Mouse (Mus musculus): Measurements from ENCODE around the gene Setd4. TPM values are rescaled to one million over a fixed set of nuclear protein-coding genes. Genes with fewer than 3 reads are reported as not detected.
A peak's percentile ranks its signal among the peaks of the same experiment; 100 is the strongest.

The Setd4 gene
- polyA plus RNA-seq, 1 experiment from 2014 or later: 16.5 TPM

GRCm38 (mm10) chr16:93590915-93591314 is 12.9 kb downstream of the Setd4 start:
- Histone ChIP-seq H3K9ac (no peak overlapping the region), H3K27ac (no peak overlapping the region), H3K4me2 (replicated peaks) (no peak overlapping the region), H3K27me3 (no peaks in the 10 kb centered on the region), H3K4me1 (peaks cover 4% of the 10 kb centered on the region), H3K9me3 (replicated peaks) (no peaks in the 10 kb centered on the region), H3K36me3 (peaks cover 53% of the 10 kb centered on the region), H3K4me3 (no peak overlapping the region)
- no peak for ATAC-seq (ENCODE audit: low FRiP score)
- WGBS: 95% methylated on average over 15 of the region's 15 CpGs

- peaks cover 48% of the 10 kb centered on the region for H3K36me3 ChIP-seq
- H3K27me3 ChIP-seq: no peaks in the 10 kb centered on the region
- no peak for ATAC-seq (ENCODE audit: low FRiP score)
- H3K4me2 ChIP-seq (replicated peaks): no peak overlapping the region
- no peak overlapping the region for H3K9ac ChIP-seq
- WGBS: 53% methylated on average over 4 of the region's 4 CpGs
- no peaks in the 10 kb centered on the region for H3K9me3 ChIP-seq (replicated peaks)
- H3K4me3 ChIP-seq: no peak overlapping the region
- peaks cover 4% of the 10 kb centered on the region for H3K4me1 ChIP-seq
- no peak overlapping the region for H3K27ac ChIP-seq
Observed at GRCm38 (mm10) chr16:93588281-93588680, 15.6 kb downstream of the Setd4 start.

GRCm38 (mm10) chr16:93586382-93586781 is 17.5 kb downstream of the Setd4 start:
- peaks cover 4% of the 10 kb centered on the region for H3K4me1 ChIP-seq
- 69% methylated on average over 8 of the region's 8 CpGs for WGBS
- no peak overlapping the region for H3K27ac ChIP-seq
- ATAC-seq (ENCODE audit: low FRiP score): no peak
- no peak overlapping the region for H3K4me3 ChIP-seq
- peaks cover 42% of the 10 kb centered on the region for H3K36me3 ChIP-seq
- H3K9me3 ChIP-seq (replicated peaks): no peaks in the 10 kb centered on the region
- H3K9ac ChIP-seq: no peak overlapping the region
- no peak overlapping the region for H3K4me2 ChIP-seq (replicated peaks)
- no peaks in the 10 kb centered on the region for H3K27me3 ChIP-seq

GRCm38 (mm10) chr16:93585703-93586205 is 18.1 kb downstream of the Setd4 start:
- H3K4me2 ChIP-seq (replicated peaks): no peak overlapping the region
- no peak for ATAC-seq (ENCODE audit: low FRiP score)
- peaks cover 4% of the 10 kb centered on the region for H3K4me1 ChIP-seq
- peaks cover 39% of the 10 kb centered on the region for H3K36me3 ChIP-seq
- no peak overlapping the region for H3K27ac ChIP-seq
- no peaks in the 10 kb centered on the region for H3K27me3 ChIP-seq
- H3K4me3 ChIP-seq: no peak overlapping the region
- 0 out of 2 replicates have a peak overlapping the region, but pooled peaks have one; percentile 4 for H3K9ac ChIP-seq
- WGBS: 87% methylated on average over 9 of the region's 9 CpGs
- H3K9me3 ChIP-seq (replicated peaks): no peaks in the 10 kb centered on the region

GRCm38 (mm10) chr16:93584976-93585702 is 18.7 kb downstream of the Setd4 start:
- Histone ChIP-seq H3K36me3 (peaks cover 32% of the 10 kb centered on the region), H3K4me1 (peaks cover 4% of the 10 kb centered on the region), H3K4me2 (replicated peaks) (no peak overlapping the region), H3K9ac (no peak overlapping the region), H3K4me3 (no peak overlapping the region), H3K9me3 (replicated peaks) (no peaks in the 10 kb centered on the region), H3K27ac (no peak overlapping the region), H3K27me3 (no peaks in the 10 kb centered on the region)
- ATAC-seq (ENCODE audit: low FRiP score): no peak
- WGBS: 91% methylated on average over 24 of the region's 24 CpGs

GRCm38 (mm10) chr16:93581125-93581524 is 22.7 kb downstream of the Setd4 start:
- Histone ChIP-seq H3K36me3 (peaks cover 14% of the 10 kb centered on the region; the same call in 1 of the 2 replicates), H3K27me3 (no peaks in the 10 kb centered on the region), H3K4me3 (no peak overlapping the region), H3K4me2 (replicated peaks) (no peak overlapping the region), H3K4me1 (no peaks in the 10 kb centered on the region), H3K9ac (no peak overlapping the region), H3K27ac (no peak overlapping the region), H3K9me3 (replicated peaks) (no peaks in the 10 kb centered on the region)
- ATAC-seq (ENCODE audit: low FRiP score): no peak
- WGBS: 75% methylated on average over 6 of the region's 6 CpGs

GRCm38 (mm10) chr16:93578346-93579005 is 25.4 kb downstream of the Setd4 start:
- Histone ChIP-seq H3K27me3 (no peaks in the 10 kb centered on the region), H3K27ac (no peak overlapping the region), H3K4me1 (peaks cover 10% of the 10 kb centered on the region; the same call in 1 of the 2 replicates), H3K9ac (no peak overlapping the region), H3K4me3 (no peak overlapping the region), H3K9me3 (replicated peaks) (no peaks in the 10 kb centered on the region), H3K36me3 (0 out of 2 replicates have a peak, but pooled peaks cover 3% of the 10 kb centered on the region), H3K4me2 (replicated peaks) (no peak overlapping the region)
- 84% methylated on average over 8 of the region's 8 CpGs for WGBS
- no peak for ATAC-seq (ENCODE audit: low FRiP score)

- Histone ChIP-seq H3K27me3 (no peaks in the 10 kb centered on the region), H3K9ac (no peak overlapping the region), H3K4me1 (peaks cover 10% of the 10 kb centered on the region; the same call in 1 of the 2 replicates), H3K9me3 (replicated peaks) (no peaks in the 10 kb centered on the region), H3K27ac (no peak overlapping the region), H3K4me2 (replicated peaks) (no peak overlapping the region), H3K36me3 (no peaks in the 10 kb centered on the region), H3K4me3 (no peak overlapping the region)
- ATAC-seq (ENCODE audit: low FRiP score): 0 out of 2 replicates have a peak, but pooled peaks have one; percentile 35
- WGBS: 36% methylated on average over 14 of the region's 14 CpGs
Observed at GRCm38 (mm10) chr16:93576412-93577082, 27.3 kb downstream of the Setd4 start.

- Histone ChIP-seq H3K4me3 (no peak overlapping the region), H3K4me1 (peaks cover 10% of the 10 kb centered on the region; the same call in 1 of the 2 replicates), H3K9me3 (replicated peaks) (no peaks in the 10 kb centered on the region), H3K27me3 (no peaks in the 10 kb centered on the region), H3K36me3 (no peaks in the 10 kb centered on the region), H3K9ac (no peak overlapping the region), H3K4me2 (replicated peaks) (no peak overlapping the region), H3K27ac (no peak overlapping the region)
- no peak for ATAC-seq (ENCODE audit: low FRiP score)
- WGBS: 84% methylated on average over 5 of the region's 5 CpGs
Observed at GRCm38 (mm10) chr16:93575574-93575973, 28.3 kb downstream of the Setd4 start.

- H3K27me3 ChIP-seq: no peaks in the 10 kb centered on the region
- H3K9me3 ChIP-seq (replicated peaks): no peaks in the 10 kb centered on the region
- H3K9ac ChIP-seq: no peak overlapping the region
- ATAC-seq (ENCODE audit: low FRiP score): 0 out of 2 replicates have a peak, but pooled peaks have one; percentile 40
- no peak overlapping the region for H3K4me2 ChIP-seq (replicated peaks)
- 50% methylated on average over 18 of the region's 18 CpGs for WGBS
- H3K36me3 ChIP-seq: no peaks in the 10 kb centered on the region
- H3K27ac ChIP-seq: 0 out of 2 replicates have a peak overlapping the region, but pooled peaks have one; percentile 19
- peaks cover 10% of the 10 kb centered on the region; the same call in 1 of the 2 replicates for H3K4me1 ChIP-seq
- no peak overlapping the region for H3K4me3 ChIP-seq
Observed at GRCm38 (mm10) chr16:93574521-93575191, 29.2 kb downstream of the Setd4 start.

GRCm38 (mm10) chr16:93573434-93573833 is 30.4 kb downstream of the Setd4 start:
- H3K27ac ChIP-seq: no peak overlapping the region
- ATAC-seq (ENCODE audit: low FRiP score): no peak

More at GRCm38 (mm10) chr16:93573434-93573833, 30.4 kb downstream of the Setd4 start:
- no peaks in the 10 kb centered on the region for H3K36me3 ChIP-seq
- WGBS: 94% methylated on average over 5 of the region's 5 CpGs
- no peak overlapping the region for H3K4me2 ChIP-seq (replicated peaks)
- no peaks in the 10 kb centered on the region for H3K9me3 ChIP-seq (replicated peaks)
- H3K4me1 ChIP-seq: peaks cover 10% of the 10 kb centered on the region; the same call in 1 of the 2 replicates
- H3K27me3 ChIP-seq: no peaks in the 10 kb centered on the region
- no peak overlapping the region for H3K4me3 ChIP-seq
- no peak overlapping the region for H3K9ac ChIP-seq

Measured in hindbrain, embryonic 12.5 days (tissue).